Mouse (Mus musculus) thymus, postnatal 0 days (tissue): ENCODE data around the gene Lfng. TPM values are rescaled to one million over a fixed set of nuclear protein-coding genes. Genes with fewer than 3 reads are reported as not detected.

Experiments
- DNase-seq: peaks from one replicate; pipeline ENCODE4 v3.0.0-alpha.2; 2015; ENCODE audit warnings: low spot score
- polyA plus RNA-seq: library from polyadenylated mRNA; unstranded; fragments of >200 nt; fragmentation: Nextera tagmentation; extraction: Ambion mirVana; gene quantifications from 2 replicates; pipeline ENCODE4 v1.2.1, GENCODE M21; 2015

The Lfng gene
- polyA plus RNA-seq, 1 experiment from 2014 or later = 13.3 TPM

DNA sequence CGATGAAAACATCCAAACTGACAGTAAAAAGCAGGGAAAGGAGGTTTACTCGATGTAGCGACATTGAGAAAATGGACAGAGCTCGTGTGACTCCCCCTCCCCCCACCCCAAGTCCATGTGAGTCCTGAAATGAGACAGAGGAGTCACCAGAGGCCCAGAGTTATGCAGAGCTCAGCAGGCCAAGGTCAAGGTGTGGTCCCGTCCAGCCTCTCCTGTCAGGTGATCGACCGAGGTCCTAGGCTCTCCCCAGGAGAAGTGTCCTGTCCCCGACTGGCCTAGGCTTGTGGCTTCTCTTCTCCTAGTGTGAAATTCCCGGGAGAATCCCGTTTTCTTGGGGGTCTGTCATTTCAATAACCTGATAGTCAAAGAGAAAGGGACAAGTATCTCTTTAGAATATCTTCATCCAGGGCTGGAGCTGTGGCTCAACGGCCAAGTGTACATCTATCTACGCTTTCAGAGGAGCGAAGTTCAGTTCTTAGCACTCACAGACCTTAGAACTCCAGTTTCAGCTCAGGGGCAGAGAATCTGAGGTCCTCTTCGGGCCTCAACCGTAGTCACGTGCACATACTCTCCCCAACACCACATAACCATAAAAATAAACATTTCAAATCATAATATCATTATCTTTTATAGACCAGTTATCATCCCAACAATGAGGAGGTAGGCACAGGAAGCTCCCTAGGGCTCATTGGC is 17.9 kb upstream of the Lfng start:
- no peak for DNase-seq

DNA sequence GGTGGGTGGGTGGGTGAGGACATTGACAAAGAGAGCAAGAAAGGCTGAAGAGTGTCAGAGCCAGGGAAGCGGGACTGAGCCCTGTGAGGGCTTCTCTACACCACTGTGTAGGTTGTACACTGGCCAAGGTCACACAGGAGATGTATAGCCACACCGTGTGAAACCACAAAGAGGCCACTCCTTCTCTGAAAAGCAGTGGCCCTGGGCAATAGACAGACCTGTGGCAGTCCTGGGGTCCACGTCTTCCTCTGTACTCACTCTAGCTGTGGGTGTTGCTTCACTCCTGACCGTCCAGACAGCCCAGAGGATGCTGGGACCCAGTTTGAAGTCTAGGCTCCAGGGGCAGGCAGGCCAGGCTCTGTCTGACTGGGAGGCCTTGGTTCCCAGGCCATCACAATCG is 12.3 kb upstream of the Lfng start:
- DNase-seq = no peak

DNA sequence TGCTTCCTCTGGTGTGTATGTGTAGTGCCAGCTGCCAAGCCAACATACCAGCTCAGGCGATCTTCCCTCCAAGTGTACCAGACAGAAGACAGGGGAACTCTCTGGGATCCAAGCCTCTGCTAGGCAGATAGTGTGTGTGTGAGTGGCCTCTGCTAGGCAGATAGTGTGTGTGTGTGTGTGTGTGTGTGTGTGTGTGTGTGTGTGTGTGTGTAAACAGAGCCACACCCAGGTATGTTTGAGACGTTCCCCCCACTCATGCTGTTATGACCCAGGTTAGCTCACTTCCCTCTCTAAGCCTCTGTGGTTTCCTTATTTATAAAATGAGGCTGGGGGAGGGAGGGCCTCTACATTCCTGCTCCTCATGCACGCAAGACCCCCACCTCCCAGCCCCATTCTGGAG is 10.7 kb upstream of the Lfng start:
- no peak for DNase-seq

DNA sequence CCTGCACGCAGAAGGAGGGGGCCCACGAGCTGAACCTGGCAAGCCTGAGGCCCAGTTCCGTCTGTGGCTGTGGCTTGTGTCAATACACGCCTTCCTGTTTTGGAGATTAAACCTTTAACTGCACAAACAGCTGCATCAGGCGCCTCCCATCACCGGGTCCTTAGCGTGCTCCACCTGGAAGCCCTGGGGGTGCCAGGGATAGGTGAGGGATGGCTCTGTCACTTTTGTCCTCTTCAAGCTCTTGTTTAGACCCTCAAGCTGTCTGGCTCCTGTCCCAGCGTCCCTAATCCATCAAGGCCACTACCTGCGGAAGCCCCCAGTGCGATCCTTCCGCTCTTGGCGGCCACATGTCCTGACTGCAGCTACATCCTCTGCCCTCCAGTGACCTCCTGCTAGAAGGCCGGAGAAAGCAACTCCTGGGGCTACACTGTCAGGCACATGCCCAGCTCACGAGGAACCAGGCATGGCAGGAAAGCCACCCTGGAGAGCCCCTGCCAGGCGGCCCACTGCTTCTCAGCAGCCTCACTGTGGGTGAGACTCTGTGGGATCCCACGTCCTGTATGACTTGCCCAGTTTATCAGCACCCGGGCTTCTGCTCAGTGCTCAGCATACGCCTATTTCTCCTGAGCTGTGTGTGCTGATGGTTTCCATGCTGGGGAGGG is 10.1 kb upstream of the Lfng start:
- DNase-seq = peak; percentile 87

DNA sequence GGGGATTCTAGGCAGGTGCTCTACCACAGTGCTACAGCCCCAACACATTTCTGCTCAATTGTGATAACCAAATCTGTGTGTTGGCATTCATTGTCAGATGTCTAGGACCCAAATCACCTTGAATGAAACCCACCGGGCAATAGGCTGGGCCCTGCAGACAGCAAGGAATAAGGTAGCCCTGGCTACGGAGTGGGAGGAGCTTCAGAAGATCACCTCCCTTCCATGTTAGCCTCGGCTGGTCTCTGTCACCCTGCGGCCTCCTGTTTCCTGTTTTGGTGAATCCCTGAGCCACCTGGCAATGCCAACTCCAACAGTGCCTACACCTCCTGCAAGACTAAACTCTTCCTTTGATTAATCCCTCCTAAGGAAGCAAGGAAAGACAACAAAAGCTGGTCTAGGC is 9.3 kb upstream of the Lfng start:
- peak; percentile 37 for DNase-seq

DNA sequence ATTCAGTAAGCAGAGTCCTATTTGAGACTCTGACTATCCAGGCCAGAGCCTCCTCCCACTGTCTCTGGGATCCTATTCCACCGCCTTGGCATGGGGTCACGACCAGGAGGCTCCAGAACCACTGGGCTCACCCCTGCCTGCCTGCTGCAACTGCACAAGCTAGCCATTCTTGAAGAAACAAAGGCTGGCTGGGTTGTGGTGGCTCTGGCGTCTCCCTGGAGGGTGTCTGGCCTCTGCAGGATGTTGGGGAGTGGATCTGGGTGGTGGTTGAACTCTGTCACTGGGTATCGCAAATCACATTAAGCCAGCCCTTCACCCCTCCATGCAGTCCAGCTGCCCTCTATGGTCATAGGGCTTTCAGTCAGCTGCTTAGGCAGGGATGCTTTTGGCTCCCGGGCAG is 7.2 kb upstream of the Lfng start:
- no peak for DNase-seq

DNA sequence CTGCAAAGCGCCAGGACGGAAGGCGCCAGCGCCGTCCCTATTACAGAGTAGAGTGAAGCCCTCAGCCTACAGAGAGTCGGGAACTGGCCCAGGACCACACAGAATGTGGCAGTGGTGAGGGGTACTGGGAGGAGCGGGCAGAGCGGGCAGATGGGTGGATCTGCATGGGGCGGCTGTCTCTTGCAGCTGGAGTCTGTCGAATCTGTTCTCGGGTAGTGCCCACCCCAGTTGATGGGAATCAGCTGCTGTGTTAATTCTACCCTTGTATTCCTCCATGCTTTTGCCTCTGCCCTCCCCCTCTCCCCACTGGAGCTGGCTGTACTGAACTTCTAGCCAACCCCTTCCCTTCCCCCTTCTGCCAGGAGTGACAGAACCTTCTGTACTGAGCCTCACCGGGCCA is 5.4 kb upstream of the Lfng start:
- DNase-seq = no peak

DNA sequence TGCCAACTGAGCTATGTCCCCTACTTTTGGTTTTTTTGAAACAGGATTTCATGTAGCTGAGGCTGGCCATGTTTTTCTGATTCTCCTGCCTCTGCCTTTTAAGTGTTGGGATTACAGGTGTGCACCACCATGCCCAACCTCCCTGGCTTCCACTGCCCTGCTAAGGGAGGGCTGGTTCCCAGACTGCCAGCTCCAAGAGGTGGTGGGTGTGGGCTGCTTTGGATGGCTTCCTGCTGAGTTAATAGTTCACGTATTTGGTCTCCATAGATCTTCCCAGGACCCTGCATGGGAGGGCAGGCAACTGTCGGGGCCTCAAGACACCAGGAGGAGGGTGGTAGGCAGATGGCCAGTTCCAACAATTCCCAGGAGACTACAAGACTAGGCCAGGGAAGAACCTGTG is 4.6 kb upstream of the Lfng start:
- no peak for DNase-seq

DNA sequence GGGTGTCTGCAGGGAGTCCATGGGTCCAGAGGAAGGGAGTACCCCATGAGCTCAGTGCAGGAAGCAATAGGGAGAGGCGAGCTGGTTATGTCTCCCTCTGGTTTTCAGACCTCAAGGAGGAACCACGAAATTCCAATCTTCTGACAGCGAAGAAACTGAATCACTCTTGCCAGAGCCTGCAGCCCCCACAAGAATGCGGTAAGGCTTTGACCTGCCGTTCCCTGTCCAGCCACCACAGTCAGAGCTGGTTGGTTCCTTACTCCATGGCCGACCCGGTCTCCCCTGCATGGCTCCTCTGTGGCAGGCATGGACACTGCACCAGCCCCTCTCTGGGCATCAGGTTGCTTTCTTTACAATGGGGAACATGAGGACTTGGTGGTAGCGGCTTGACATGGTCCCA is 2.7 kb upstream of the Lfng start:
- no peak for DNase-seq

DNA sequence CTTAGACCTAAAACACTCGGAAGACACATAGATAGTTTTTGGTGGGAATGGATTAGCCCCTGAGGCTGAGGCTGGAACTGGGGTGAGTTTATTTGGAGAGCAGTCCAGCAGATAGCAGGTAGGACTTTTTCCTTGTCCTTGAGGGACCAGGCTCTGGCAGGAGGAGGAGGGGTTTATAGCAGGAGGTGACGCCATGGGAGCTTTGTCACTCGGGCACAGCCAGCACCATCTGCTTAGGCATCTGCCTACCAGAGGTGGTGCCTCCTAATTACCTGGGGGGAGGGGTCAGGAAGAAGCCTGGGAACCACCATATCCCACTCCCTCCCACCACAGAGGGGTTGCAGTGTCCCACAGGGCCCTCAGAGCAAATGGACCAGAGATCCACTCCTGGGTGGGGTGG is 1.9 kb upstream of the Lfng start:
- DNase-seq = no peak

DNA sequence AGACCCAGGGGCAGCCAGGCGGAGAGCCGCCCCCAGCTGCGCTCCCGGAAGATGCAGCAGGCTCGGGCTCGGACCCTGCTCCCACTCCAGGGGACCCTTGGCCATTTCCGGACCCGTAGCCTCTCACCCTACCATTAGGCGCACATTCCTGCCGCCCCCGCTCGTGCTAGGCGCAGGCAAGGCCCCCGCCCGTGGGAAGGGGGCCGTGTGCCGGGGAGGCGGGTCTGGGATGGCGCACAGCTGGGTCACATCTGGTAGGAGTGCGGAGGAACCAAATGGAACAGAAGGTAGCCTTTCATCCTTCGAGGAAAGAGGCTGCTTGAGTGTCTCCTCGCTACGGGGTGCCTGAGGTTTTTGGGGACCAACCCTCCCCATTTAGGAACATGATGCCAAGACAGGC is 734 bp upstream of the Lfng start:
- no peak for DNase-seq

DNA sequence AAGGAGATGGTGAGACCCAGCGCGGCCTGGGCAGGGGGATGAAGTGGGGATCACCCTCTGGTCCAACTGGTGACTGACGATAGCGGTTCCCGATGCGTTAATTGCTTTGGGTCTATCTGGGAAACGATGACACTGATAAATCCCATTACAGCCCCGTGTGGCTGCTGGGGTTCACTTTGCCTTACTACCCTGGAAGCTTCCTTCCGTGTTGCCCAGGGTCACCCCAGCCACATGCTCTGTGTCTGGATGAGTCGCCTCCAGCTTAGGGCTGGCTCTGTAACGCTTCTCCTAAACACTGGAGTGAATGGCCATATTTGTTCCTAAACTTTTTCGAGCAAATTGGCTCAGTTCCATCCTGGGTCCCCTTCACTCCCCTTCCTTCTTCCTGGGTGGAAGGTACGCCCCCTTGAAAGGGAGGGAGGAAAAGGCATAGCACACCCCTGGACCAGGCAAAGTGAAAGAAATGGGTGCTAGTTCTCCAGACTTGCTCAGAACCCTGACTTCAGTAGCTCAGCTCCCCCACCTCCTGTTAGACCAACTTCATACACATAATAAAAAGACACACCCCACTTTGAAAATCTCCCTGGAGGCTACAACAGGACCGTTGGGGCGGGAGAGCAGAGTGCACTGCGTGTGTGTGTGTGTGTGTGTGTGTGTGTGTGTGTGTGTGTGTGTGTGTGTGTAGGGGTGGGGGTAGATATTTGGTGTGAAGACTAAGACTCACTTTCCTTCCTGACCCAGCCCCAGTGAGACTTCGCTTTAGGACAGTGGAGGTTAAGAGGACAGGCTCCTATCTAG is 915 bp downstream of the Lfng start:
- DNase-seq = peak; percentile 33

DNA sequence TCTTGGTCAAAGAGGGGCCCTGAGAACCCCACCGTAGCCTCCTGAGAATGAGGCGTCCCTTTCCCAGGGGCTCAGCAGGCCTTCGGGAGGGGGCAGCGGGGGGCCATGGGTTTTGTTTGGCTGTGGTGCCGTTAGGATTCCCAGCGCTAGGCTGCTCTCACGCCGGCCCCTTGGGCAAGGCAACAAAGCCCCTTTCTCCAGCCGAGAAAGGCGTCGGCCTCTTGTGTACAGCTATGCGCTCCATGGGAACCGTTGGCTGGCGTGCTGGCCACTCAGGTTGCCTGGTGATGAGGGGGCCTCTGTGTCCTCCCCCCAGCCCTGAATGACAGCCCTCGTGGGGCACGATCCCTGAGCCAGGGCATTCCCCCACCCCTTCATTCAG is 1.5 kb downstream of the Lfng start:
- no peak for DNase-seq

DNA sequence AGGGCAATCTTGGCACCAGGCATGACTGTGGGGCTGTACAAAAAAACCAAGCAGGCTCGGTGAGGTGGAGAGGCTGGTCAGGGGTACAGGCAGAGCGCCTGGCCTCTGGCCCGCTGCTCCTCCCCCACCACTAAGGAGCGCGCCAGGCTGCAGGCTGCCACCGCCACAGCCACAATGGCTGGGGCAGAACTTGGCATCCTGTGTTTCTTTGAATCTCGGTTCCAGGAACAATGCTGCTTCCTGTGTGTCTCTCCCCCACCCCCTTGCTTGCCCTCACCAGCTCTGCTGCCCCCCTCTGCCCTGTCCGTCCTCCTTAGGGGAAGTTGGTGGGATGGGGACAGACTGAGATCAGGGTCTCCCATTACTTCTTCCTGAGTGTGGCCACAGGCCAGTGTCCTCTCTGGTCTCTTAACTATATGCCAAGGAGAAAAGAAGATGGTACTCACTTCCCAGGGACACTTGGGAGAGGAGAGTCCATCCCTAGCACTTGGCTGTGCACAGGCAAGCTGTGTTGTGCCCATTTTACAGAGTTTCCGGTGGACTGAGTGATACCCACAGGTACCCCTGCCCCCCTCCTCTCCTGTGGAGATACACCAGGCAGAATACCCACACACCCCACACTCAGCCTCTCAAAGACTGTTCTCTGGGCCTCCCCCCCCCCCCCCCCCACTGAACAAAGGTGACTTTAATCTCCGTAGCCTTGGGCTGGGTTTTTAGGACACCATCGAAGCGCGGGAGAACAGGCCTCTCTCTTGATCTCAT is 2.6 kb downstream of the Lfng start:
- peak; percentile 41 for DNase-seq

DNA sequence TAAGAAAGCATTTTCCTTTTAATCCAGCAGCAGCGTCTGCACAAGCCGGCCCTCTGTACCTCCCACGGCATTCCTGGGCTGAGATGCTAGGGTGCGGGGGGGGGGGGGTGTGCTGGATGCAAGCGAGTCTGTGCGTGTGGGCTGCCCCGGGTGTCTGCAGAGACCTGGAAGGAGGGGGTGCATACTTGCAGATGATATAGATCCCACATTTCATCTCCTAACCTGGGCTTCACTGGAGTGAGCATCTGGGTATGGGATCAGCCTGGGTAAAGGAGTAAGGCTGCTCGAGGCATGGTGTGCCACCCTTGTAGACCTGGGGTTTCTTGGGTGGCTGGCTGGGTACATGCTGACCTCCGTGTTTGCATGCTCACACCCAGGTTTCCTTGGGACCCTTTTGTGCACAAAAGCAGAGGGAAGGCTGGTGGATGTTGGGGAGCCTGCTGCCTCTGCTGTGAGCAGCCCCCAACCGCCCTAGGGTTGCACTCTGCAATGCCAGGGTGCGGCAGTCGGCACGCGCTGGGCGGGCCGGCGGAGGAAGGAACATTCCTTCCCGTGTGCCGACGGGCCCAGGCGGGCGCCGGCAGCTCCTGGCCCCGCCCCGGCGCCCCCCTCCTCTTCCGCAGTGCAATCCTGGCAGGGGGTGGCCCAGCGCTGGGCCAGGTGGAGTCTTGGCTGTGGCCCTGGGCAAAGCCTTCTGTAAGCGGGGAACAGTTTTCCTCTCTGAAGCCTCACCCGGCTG is 3.3 kb downstream of the Lfng start:
- peak; percentile 44 for DNase-seq

DNA sequence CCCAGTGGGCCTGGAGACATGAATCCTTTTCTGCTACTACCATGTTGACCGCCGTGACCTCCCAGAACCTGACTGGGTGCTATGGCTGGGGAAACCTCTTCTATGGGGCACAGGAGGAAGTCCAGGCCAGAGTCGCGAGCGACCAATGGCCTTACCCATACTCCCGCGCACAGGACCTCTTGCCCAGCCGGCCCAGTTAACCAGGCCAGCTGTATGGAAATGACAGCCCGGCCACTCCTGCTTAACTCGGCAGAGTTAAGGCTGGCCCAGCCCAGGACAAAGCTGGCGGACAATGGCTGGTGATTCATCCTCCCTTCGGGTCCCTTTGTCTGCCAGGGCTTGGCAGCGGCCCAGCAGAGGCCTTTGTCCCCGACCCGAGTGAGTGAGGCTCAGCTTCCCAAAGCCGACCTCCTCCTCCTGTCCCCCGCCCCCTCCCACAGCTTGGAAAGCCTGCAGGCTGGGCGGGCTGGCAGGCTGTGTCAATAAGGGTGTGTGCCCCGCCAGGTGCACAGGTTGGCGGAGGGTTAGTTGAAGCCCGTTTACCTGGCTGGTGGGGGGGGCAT is 4.0 kb downstream of the Lfng start:
- no peak for DNase-seq

DNA sequence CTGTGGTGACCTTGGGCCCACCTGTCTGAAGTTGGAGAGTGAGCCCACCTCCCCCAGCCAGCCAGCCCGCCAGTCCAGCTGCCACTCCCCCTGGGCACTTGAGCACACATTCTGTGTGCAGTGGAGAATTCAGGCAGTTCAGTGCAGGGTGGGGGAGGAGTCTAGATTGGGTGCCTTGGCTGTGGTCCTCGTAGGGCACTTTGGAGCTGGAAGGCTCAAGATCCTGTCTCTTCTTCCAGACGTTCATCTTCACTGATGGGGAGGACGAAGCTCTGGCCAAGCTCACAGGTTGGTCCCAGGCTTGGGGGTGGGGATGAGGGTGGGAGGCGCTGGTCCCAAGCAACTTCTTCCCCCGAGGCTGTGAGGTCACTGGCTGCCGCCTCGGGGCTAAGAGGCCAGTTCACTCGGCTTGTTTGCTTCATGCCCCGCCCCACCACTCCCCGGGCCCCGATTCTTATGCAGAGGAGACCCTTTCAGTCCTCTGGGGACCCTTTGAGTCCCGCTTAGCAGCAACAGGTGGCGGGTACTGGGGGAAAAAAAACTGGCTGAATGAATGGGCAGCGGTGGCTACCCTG is 4.6 kb downstream of the Lfng start:
- DNase-seq = no peak

DNA sequence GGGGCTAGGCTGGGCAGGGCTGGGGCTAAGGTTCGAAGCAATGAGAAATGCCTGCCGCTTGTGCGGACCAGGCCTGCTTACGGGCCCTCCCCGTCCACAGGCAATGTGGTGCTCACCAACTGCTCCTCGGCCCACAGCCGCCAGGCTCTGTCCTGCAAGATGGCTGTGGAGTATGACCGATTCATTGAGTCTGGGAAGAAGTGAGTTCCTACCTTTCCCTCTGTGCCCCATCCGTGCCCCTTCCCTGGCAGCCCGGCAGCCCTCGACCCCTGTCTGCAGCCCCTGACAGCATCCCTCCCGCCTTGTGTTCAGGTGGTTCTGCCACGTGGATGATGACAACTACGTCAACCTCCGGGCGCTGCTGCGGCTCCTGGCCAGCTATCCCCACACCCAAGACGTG is 5.1 kb downstream of the Lfng start:
- no peak for DNase-seq

DNA sequence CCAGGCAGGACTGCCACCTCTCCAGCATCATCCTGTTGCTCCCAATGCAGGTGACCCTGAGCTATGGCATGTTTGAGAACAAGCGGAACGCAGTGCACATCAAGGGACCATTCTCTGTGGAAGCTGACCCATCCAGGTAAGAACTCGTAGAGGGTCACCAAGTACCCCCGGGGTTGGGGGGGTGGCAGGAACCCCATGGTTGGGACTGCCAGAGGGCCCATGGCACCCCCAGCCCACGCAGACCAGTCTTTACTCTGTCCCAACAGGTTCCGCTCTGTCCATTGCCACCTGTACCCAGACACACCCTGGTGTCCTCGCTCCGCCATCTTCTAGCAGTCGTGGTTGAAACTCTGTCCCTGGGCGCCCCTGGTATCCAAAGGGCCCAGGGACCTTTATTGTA is 7.0 kb downstream of the Lfng start:
- DNase-seq = no peak

DNA sequence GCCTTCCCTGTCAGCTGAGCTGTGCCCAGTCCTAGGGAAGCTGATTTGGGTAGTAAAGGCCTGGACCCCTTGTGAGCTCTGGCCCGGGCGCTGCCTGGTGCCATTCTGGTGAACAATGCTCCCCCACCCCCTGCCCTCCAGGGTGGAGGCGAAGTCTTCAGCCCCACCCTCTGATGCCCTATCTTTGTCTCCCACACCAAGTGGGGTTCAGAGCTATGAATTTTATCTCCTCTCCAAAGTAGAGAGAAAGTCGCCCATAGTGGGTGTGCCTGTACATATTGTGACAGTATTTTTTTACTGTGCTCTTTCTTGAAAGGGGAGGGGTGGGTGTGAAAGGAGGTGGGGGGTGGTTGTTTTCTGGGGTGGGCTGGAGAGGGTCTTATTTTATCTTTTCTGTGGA is 7.7 kb downstream of the Lfng start:
- DNase-seq = no peak
